Comparison of ENCODE assay signal across 20 mouse cellular contexts in genomic region chr7:98943687-98944086, GRCm38 (mm10).
DNase-seq lines count a peak whose midpoint lies in the region; TF ChIP-seq lines count a peak whose summit lies in the region.
"Had no signal": no experiment of that assay in that cellular context is flagged by ENCODE, and none has a peak within 500 bp of the region (broad histone marks: within the 10 kb centered on the region; RNA-seq: fewer than 3 reads in every experiment).

No protein-coding gene starts in this region.

- peak; percentile 17; the same call in 1 of the 2 replicates for TF ChIP-seq CTCF in layer of hippocampus, adult 2 months (conservative IDR thresholded peaks at IDR 0.05)

- no peak overlapping the region for H3K27ac ChIP-seq in layer of hippocampus, adult 2 months
- 0 out of 2 replicates have a peak overlapping the region, but pooled peaks have one; percentile 23 for H3K27ac ChIP-seq in brown adipose tissue, adult 24 weeks (replicated peaks; ENCODE audit: low read depth, low read length)
- H3K27ac ChIP-seq: embryonic facial prominence, embryonic 10.5 days; forebrain, embryonic 13.5 days; gastrocnemius, adult 2 months; heart, embryonic 13.5 days; hindbrain, embryonic 12.5 days; kidney, postnatal 0 days had no signal

- peaks cover 5% of the 10 kb centered on the region; the same call in 1 of the 2 replicates for H3K4me1 ChIP-seq in brown adipose tissue, adult 24 weeks (ENCODE audit: control insufficient read depth, insufficient read depth, insufficient read length, low read length)
- H3K4me1 ChIP-seq: forebrain, embryonic 13.5 days had no signal

- DNase-seq in cerebellum, adult 9-10 months, result peak; percentile 48
- DNase-seq in cerebellum, adult 11 months, result no peak
- no peak for DNase-seq in layer of hippocampus, adult 2 months (ENCODE audit: low spot score in 2 of 2)
- DNase-seq in layer of hippocampus, adult 11-12 months (ENCODE audit: low spot score), result no peak
- DNase-seq in T-cell, adult 2 months (ENCODE audit: low spot score), result no peak
- no peak for DNase-seq in testis, postnatal 14 days (ENCODE audit: low spot score)
- DNase-seq: adrenal gland, postnatal 14 days; B cell, adult 2 months; forebrain, postnatal 0 days; gastrocnemius, adult 2 months; gastrocnemius, postnatal 25 days; heart, adult 18-20 months; heart, postnatal 36 days; kidney, adult 9 months had no signal

- no peak overlapping the region for H3K4me3 ChIP-seq in layer of hippocampus, adult 2 months
- H3K4me3 ChIP-seq in brown adipose tissue, adult 24 weeks (ENCODE audit: insufficient read depth, low read depth, low read length), result no peak overlapping the region
- H3K4me3 ChIP-seq: embryonic facial prominence, embryonic 10.5 days; forebrain, embryonic 13.5 days; gastrocnemius, adult 2 months; heart, embryonic 13.5 days; hindbrain, embryonic 12.5 days had no signal
